Mouse (Mus musculus) G1E (cell line): Measurements from ENCODE around the gene Nrxn3. TPM values are rescaled to one million over a fixed set of nuclear protein-coding genes. Genes with fewer than 3 reads are reported as not detected.

Source experiments
- ATAC-seq: 2 replicates; pipeline ENCODE4 v1.8.0; 2016; ENCODE audit warnings: mild to moderate bottlenecking; ENCODE audit not compliant: insufficient number of reproducible peaks, poor library complexity, low FRiP score, severe bottlenecking; ENCODE audit errors: extremely low read depth
- DNase-seq: peaks from one replicate; pipeline ENCODE4 v3.0.0; 2012; ENCODE audit warnings: low spot score
- H3K27me3 ChIP-seq: 2 replicates; pipeline ENCODE4 v1.6.1; 2012; ENCODE audit warnings: mild to moderate bottlenecking, low read length, inconsistent platforms; ENCODE audit not compliant: insufficient read depth
- H3K36me3 ChIP-seq: replicated peaks from 2 replicates; pipeline ENCODE3; 2012; ENCODE audit warnings: mild to moderate bottlenecking, inconsistent platforms
- H3K4me1 ChIP-seq: 2 replicates; pipeline ENCODE4 v1.6.1; 2012; ENCODE audit warnings: low read depth, low read length, inconsistent platforms, mixed read lengths; ENCODE audit not compliant: insufficient read depth
- H3K4me3 ChIP-seq: 2 replicates; pipeline ENCODE4 v1.5.1; 2012; ENCODE audit warnings: low read depth, mild to moderate bottlenecking, inconsistent platforms, low read length, moderate library complexity, mixed read lengths
- H3K9me3 ChIP-seq: replicated peaks from 2 replicates; pipeline ENCODE4 v1.6.1; 2012; ENCODE audit warnings: inconsistent platforms
- CTCF ChIP-seq: IDR thresholded peaks from 2 replicates; pipeline ENCODE4 v1.5.1; 2012; ENCODE audit warnings: low read depth, low read length, inconsistent platforms, mixed read lengths
- GATA1 ChIP-seq: IDR thresholded peaks from 2 replicates; pipeline ENCODE4 v1.6.1; 2012; ENCODE audit warnings: borderline replicate concordance, low read length, inconsistent platforms, mixed read lengths
- GATA2 ChIP-seq: IDR thresholded peaks from 2 replicates; pipeline ENCODE4 v1.6.1; 2012; ENCODE audit warnings: low read depth, low read length, inconsistent platforms, borderline replicate concordance
- POLR2AphosphoS5 ChIP-seq: IDR thresholded peaks from 2 replicates; pipeline ENCODE4 v1.6.1; 2012; ENCODE audit warnings: low read depth, low read length, inconsistent platforms; ENCODE audit not compliant: insufficient replicate concordance
- TAL1 ChIP-seq: conservative IDR thresholded peaks from 2 replicates; pipeline ENCODE4 v1.6.1; 2012; ENCODE audit warnings: low read depth, low read length, inconsistent platforms, mixed read lengths
- polyA plus RNA-seq: library from polyadenylated mRNA; stranded (reverse); fragments of >175 nt; gene quantifications from 2 replicates; pipeline ENCODE4 v1.2.3, GENCODE M21; 2012
- total RNA-seq, 2 experiments: library from RNA; stranded (forward) in 1 of 2; stranded (reverse) in 1 of 2; fragments of 200-1000 nt in 1 of 2; fragments of >200 nt in 1 of 2; fragmentation: Nextera tagmentation in 1 of 2; gene quantifications; 2 replicates each; pipeline ENCODE4 v1.2.3; 2014 to 2017

The Nrxn3 gene
- total and polyA plus RNA-seq, 3 experiments: 0.22 TPM; not detected in 2

GRCm38 (mm10) chr12:89707913-89708312 is 985.2 kb downstream of the Nrxn3 start:
- DNase-seq (no peak), ATAC-seq (no peak)
- H3K36me3 ChIP-seq: no peaks in the 10 kb centered on the region
- no peak overlapping the region for H3K4me3 ChIP-seq
- TF ChIP-seq CTCF (no peak), GATA2 (no peak), TAL1 (no peak), POLR2AphosphoS5 (no peak), GATA1 (no peak)
- no peaks in the 10 kb centered on the region for H3K4me1 ChIP-seq
- peaks cover 6% of the 10 kb centered on the region for H3K9me3 ChIP-seq
- H3K27me3 ChIP-seq: no peaks in the 10 kb centered on the region

- peaks cover 9% of the 10 kb centered on the region; the same call in 1 of the 2 replicates for H3K9me3 ChIP-seq
- no peaks in the 10 kb centered on the region for H3K27me3 ChIP-seq
- no peaks in the 10 kb centered on the region for H3K4me1 ChIP-seq
- ATAC-seq (no peak), DNase-seq (no peak)
- no peaks in the 10 kb centered on the region for H3K36me3 ChIP-seq
- no peak overlapping the region for H3K4me3 ChIP-seq
- no peak for TF ChIP-seq TAL1
Measured at GRCm38 (mm10) chr12:89710459-89710858, 987.8 kb downstream of the Nrxn3 start.

- ATAC-seq: no peak
- TF ChIP-seq CTCF (no peak), GATA1 (no peak), POLR2AphosphoS5 (no peak), TAL1 (no peak), GATA2 (no peak)
Measured at GRCm38 (mm10) chr12:89711791-89712190, 989.1 kb downstream of the Nrxn3 start.

GRCm38 (mm10) chr12:89719194-89720080 is 996.8 kb downstream of the Nrxn3 start:
- Histone ChIP-seq H3K9me3 (peaks cover 19% of the 10 kb centered on the region), H3K4me3 (no peak overlapping the region), H3K4me1 (no peaks in the 10 kb centered on the region), H3K27me3 (no peaks in the 10 kb centered on the region), H3K36me3 (no peaks in the 10 kb centered on the region)
- TF ChIP-seq POLR2AphosphoS5 (no peak), GATA1 (no peak), CTCF (no peak), TAL1 (no peak), GATA2 (no peak)
- DNase-seq (no peak), ATAC-seq (no peak)

More at GRCm38 (mm10) chr12:89711791-89712190, 989.1 kb downstream of the Nrxn3 start:
- DNase-seq: no peak
- H3K9me3 ChIP-seq: peaks cover 9% of the 10 kb centered on the region; the same call in 1 of the 2 replicates
- no peaks in the 10 kb centered on the region for H3K27me3 ChIP-seq
- no peaks in the 10 kb centered on the region for H3K36me3 ChIP-seq
- H3K4me1 ChIP-seq: no peaks in the 10 kb centered on the region
- no peak overlapping the region for H3K4me3 ChIP-seq

- Histone ChIP-seq H3K9me3 (peaks cover 16% of the 10 kb centered on the region), H3K4me3 (no peak overlapping the region), H3K36me3 (no peaks in the 10 kb centered on the region), H3K4me1 (no peaks in the 10 kb centered on the region), H3K27me3 (no peaks in the 10 kb centered on the region)
- no peak for DNase-seq
- TF ChIP-seq GATA1 (no peak), GATA2 (no peak), POLR2AphosphoS5 (no peak)
- ATAC-seq: no peak
Measured at GRCm38 (mm10) chr12:89720945-89721344, 998.3 kb downstream of the Nrxn3 start.

GRCm38 (mm10) chr12:89722462-89722861 is 999.8 kb downstream of the Nrxn3 start:
- TF ChIP-seq CTCF (no peak), GATA2 (no peak)
- Histone ChIP-seq H3K27me3 (no peaks in the 10 kb centered on the region), H3K36me3 (no peaks in the 10 kb centered on the region), H3K4me1 (no peaks in the 10 kb centered on the region), H3K9me3 (peaks cover 24% of the 10 kb centered on the region), H3K4me3 (no peak overlapping the region)
- no peak for ATAC-seq
- DNase-seq: no peak

GRCm38 (mm10) chr12:89724048-89724447 is 1001.4 kb downstream of the Nrxn3 start:
- no peak for TF ChIP-seq GATA1
- TF ChIP-seq TAL1: no peak
- no peak for TF ChIP-seq GATA2
- TF ChIP-seq POLR2AphosphoS5: no peak
- TF ChIP-seq CTCF: no peak
- no peak for ATAC-seq
- peaks cover 24% of the 10 kb centered on the region for H3K9me3 ChIP-seq
- H3K4me1 ChIP-seq: no peaks in the 10 kb centered on the region
- H3K4me3 ChIP-seq: no peak overlapping the region
- H3K36me3 ChIP-seq: no peaks in the 10 kb centered on the region
- no peak for DNase-seq
- H3K27me3 ChIP-seq: no peaks in the 10 kb centered on the region
